Mouse (Mus musculus): ENCODE measurements around the gene Epp13.

- TF ChIP-seq POLR2A (IDR thresholded peaks at IDR 0.05; ENCODE audit: insufficient read depth, low read depth, low read length) (no peak), CTCF (IDR thresholded peaks at IDR 0.05) (no peak)
These were observed 30.5 kb upstream of the Epp13 start, which contains the start of gene Zscan5b for GRCm38 (mm10) chr7:6221978-6222377.
